Mouse (Mus musculus) monocyte, adult 59 days (primary cell): ENCODE data around the gene Rit1. TPM values are rescaled to one million over a fixed set of nuclear protein-coding genes. Genes with fewer than 3 reads are reported as not detected.

Experiments used
- total RNA-seq, 2 experiments: library from RNA; stranded (reverse); gene quantifications; one replicate each; pipeline ENCODE4 v1.2.4; 2023

Rit1 gene
- 10 to 100 TPM; 51.6 to 56.0 TPM for total RNA-seq

GRCm38 (mm10) chr3:88716399-88717197, at the start of gene Rit1:
TSS of gene Rit1 (plus strand) at chr3:88716838.

DNA sequence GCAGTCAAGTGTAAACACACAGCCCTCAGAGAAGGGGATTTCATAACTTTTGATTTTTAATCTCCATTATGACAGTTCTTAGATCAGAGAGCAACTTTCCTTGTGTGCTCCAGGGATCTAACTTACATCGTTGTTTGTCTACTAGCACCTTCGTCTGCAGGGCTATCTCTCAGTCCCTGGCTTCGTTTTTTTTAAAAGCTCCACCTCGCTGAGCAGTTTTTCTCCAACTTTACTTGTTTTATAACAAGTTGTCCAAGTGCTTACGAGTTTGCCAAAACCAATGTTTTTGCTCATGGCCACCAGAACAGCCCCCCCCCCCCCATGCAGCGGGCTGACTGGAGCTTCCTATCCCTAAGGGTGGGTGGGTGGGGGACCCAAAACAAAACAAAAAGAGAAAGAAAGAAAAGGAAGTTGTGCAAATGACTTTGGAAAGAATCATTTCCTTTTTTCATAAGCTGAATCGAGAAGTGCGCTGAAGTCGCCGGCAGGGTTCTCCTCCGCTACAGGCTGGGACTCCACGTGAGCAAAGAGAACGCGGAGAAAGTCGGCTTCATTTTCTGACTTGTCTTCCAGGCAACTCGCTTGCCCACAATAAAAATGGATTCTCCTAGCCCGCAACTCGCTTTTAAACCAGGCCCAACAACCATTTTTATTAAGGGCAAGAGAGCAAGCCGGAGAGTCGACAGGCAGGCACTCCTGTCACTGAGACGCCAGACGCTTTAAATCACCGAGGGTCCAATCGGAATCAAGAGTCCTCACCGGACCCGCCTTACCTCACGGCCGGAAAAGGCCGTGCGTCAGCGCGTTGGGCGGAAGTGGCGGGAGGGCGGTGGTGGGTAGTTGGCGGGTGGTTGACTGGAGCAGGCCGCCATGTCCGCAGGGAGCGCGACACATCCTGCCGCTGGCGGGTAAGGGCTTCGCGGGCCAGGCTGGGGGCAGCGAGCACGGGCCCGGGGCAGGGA, 31.4 kb upstream of the Rit1 start, which contains the start of gene Khdc4:
TSS of gene Khdc4 (plus strand) at position 824 of the 962 bp plus-strand sequence.

DNA sequence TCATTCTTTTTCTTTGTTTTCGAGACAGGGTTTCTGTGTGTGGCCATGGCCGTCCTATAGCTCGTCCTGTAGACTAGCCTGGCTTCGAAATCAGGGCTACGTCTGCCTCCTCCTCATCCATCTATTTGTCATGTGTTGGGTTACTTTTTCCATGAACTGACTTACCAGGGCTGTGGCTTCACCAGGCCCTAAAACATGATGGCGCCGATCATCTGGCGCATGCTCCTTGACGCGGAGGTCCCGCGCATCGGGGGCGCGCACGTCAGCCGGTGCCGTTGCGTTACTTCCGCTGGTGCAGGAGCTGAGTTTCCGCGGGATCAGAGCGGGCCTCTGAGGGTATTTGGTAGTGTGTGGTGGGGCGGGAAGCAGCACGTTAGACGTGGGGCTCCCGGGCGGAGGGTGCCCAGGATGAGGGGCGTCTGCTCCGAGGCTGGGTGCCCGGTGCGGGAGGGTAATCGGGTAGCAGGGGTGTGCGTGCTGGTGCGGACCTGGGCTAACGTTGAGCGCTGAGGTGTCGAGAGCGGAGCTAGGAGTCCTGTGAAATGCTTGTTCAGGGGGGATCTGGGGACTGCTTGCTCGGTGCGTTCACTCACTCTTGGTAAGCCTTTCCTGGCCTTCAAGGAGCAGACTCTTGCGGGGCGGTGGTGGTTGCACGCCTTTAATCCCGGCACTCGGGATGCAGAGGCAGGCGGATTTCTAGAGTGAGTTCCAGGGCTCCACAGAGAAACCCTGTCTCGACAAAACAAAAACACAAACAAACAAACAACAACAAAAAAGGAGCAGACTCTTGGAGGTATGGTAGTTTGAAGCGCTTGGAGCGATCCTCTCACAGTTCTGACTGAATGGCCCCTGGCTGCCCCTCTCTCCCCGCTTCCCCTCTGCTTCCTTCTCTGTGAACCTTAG, 58.6 kb downstream of the Rit1 start, which contains the start of gene Syt11:
TSS of gene Syt11 (minus strand) at position 226 of the 903 bp plus-strand sequence.

Other genes with a start within 250 kb of the Rit1 start
- 10 to 100 TPM; 34.2 to 38.3 TPM for gene Lmna, start 206.9 kb upstream of the Rit1 start, total RNA-seq
- gene Mex3a, start 184.4 kb upstream of the Rit1 start, total RNA-seq, result under 1 TPM; 0.15 to 0.29 TPM
- not detected for gene Rab25, start 168.5 kb upstream of the Rit1 start, total RNA-seq
- 10 to 100 TPM; 87.8 to 98.3 TPM for gene Lamtor2, start 163.8 kb upstream of the Rit1 start, total RNA-seq
- 10 to 100 TPM; 28.1 to 31.2 TPM for gene Ubqln4, start 163.1 kb upstream of the Rit1 start, total RNA-seq
- gene Ssr2, start 141.0 kb upstream of the Rit1 start, total RNA-seq, result 100 to 1,000 TPM in 1 of 2 experiments, 10 to 100 TPM in 1; 97.9 to 109 TPM
- gene Arhgef2, start 110.9 kb upstream of the Rit1 start, total RNA-seq, result 100 to 1,000 TPM; 325 to 357 TPM
- under 1 TPM in 1 of 2 experiments, not detected in 1; 0.52 TPM for gene Rxfp4, start 63.7 kb upstream of the Rit1 start, total RNA-seq
- 10 to 100 TPM; 76.0 to 77.3 TPM for gene Khdc4, start 31.0 kb upstream of the Rit1 start, total RNA-seq
- 1 to 10 TPM; 2.7 to 2.9 TPM for gene Syt11, start 58.3 kb downstream of the Rit1 start, total RNA-seq
- 10 to 100 TPM; 39.3 to 47.1 TPM for gene Gon4l, start 118.4 kb downstream of the Rit1 start, total RNA-seq
- gene Msto1, start 197.2 kb downstream of the Rit1 start, total RNA-seq, result 10 to 100 TPM; 10.2 to 12.4 TPM
- 10 to 100 TPM; 56.5 to 59.4 TPM for gene Ash1l, start 233.8 kb downstream of the Rit1 start, total RNA-seq
- 10 to 100 TPM; 42.3 to 47.0 TPM for gene Dap3, start 234.3 kb downstream of the Rit1 start, total RNA-seq